ENCODE assay signal across 12 mouse cellular contexts in the genomic region with DNA sequence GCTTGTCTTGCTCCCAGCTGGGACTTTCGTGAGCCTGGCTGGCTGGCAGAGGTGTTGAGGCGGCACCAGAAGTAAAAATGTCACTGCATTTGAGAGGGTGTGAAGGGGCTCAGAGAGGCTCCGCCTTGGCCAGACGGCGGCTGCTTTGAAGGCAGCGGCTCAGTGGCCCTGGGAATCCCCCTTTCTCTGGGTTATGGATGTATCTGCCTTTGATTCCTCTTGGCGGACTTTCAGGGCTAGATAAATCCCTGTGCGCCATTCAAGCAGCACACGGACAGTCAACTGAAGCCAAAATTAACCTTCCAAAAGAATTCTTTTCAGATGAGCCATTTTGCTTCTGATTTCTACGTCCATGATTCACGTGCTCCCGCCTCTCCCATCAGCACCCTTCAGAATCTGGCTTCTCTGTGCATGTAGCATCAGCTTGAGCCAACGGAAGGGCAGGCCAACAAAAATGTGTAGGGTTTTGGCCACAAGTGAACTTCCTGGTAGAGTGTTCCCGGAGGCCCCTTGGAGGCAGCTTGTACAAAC. TPM values are rescaled to one million over a fixed set of nuclear protein-coding genes. Genes with fewer than 3 reads are reported as not detected.
DNase-seq lines count a peak whose midpoint lies in the region; ATAC-seq lines count a peak whose summit lies in the region.
"Had no signal": no experiment of that assay in that cellular context is flagged by ENCODE, and none has a peak within 500 bp of the region (broad histone marks: within the 10 kb centered on the region; RNA-seq: fewer than 3 reads in every experiment).

No protein-coding gene starts in this region.

- WGBS in heart, embryonic 16.5 days, result 16% methylated on average over 14 of the region's 14 CpGs
- 69% methylated on average over 14 of the region's 14 CpGs for WGBS in embryonic facial prominence, embryonic 10.5 days
- 65% methylated on average over 14 of the region's 14 CpGs for WGBS in hindbrain, embryonic 12.5 days

- no peak overlapping the region for H3K4me3 ChIP-seq in heart, embryonic 16.5 days (ENCODE audit: low read length)
- no peak overlapping the region for H3K4me3 ChIP-seq in embryonic facial prominence, embryonic 10.5 days
- no peak overlapping the region for H3K4me3 ChIP-seq in hindbrain, embryonic 12.5 days
- H3K4me3 ChIP-seq: lung, embryonic 15.5 days had no signal

- H3K27ac ChIP-seq in heart, embryonic 16.5 days (ENCODE audit: low read length), result peak overlapping the region; percentile 40; the same call in 1 of the 2 replicates
- 0 out of 2 replicates have a peak overlapping the region, but pooled peaks have one; percentile 11 for H3K27ac ChIP-seq in embryonic facial prominence, embryonic 10.5 days (replicated peaks)
- no peak overlapping the region for H3K27ac ChIP-seq in hindbrain, embryonic 12.5 days
- H3K27ac ChIP-seq: lung, embryonic 15.5 days had no signal

- peak; percentile 62 for ATAC-seq in heart, embryonic 16.5 days (replicated peaks; ENCODE audit: extremely low read depth, insufficient read depth, low FRiP score)
- ATAC-seq in hindbrain, embryonic 12.5 days (ENCODE audit: low FRiP score), result no peak
- ATAC-seq: hindbrain, embryonic 16.5 days; midbrain, embryonic 16.5 days had no signal

- peak overlapping the region; percentile 31 for H3K4me2 ChIP-seq in heart, embryonic 16.5 days (ENCODE audit: low read depth, low read length)
- no peak overlapping the region for H3K4me2 ChIP-seq in hindbrain, embryonic 12.5 days (replicated peaks)
- H3K4me2 ChIP-seq: lung, embryonic 15.5 days had no signal

- H3K36me3 ChIP-seq in heart, embryonic 16.5 days (ENCODE audit: control insufficient read depth, insufficient read depth), result no peaks in the 10 kb centered on the region
- no peaks in the 10 kb centered on the region for H3K36me3 ChIP-seq in embryonic facial prominence, embryonic 10.5 days (replicated peaks)
- no peaks in the 10 kb centered on the region for H3K36me3 ChIP-seq in hindbrain, embryonic 12.5 days
- H3K36me3 ChIP-seq: lung, embryonic 15.5 days had no signal

- no peaks in the 10 kb centered on the region for H3K9me3 ChIP-seq in heart, embryonic 16.5 days (replicated peaks; ENCODE audit: control insufficient read depth, low read length)
- no peaks in the 10 kb centered on the region for H3K9me3 ChIP-seq in embryonic facial prominence, embryonic 10.5 days
- no peaks in the 10 kb centered on the region for H3K9me3 ChIP-seq in hindbrain, embryonic 12.5 days (replicated peaks)
- H3K9me3 ChIP-seq: lung, embryonic 15.5 days had no signal

- DNase-seq in adrenal gland, adult (ENCODE audit: inconsistent age in 2 of 2, low spot score in 1 of 2), result peak; percentile 46 to 72
- DNase-seq in adrenal gland, adult 18-20 months (ENCODE audit: low spot score in 2 of 2), result no peak
- DNase-seq in heart, adult 9 months (ENCODE audit: low spot score in 2 of 2), result no peak
- DNase-seq in 3T3-L1 (ENCODE audit: low read depth, low spot score), result peak; percentile 38
- no peak for DNase-seq in embryonic facial prominence, embryonic 10.5 days (ENCODE audit: low spot score)
- no peak for DNase-seq in urinary bladder, postnatal 36 days (ENCODE audit: low spot score in 2 of 2)
- DNase-seq: thymus, postnatal 4 days had no signal

- H3K9ac ChIP-seq in heart, embryonic 16.5 days (ENCODE audit: low read length), result no peak overlapping the region
- H3K9ac ChIP-seq in hindbrain, embryonic 12.5 days, result no peak overlapping the region
- H3K9ac ChIP-seq: lung, embryonic 15.5 days had no signal

- H3K4me1 ChIP-seq in heart, embryonic 16.5 days (ENCODE audit: control insufficient read depth, insufficient read depth, low read length), result peaks cover 14% of the 10 kb centered on the region
- H3K4me1 ChIP-seq in embryonic facial prominence, embryonic 10.5 days, result peaks cover 65% of the 10 kb centered on the region
- H3K4me1 ChIP-seq in hindbrain, embryonic 12.5 days, result peaks cover 18% of the 10 kb centered on the region; the same call in 1 of the 2 replicates

- peaks cover 2% of the 10 kb centered on the region; the same call in 1 of the 2 replicates for H3K27me3 ChIP-seq in heart, embryonic 16.5 days (ENCODE audit: control insufficient read depth, insufficient read depth, low read length)
- H3K27me3 ChIP-seq in embryonic facial prominence, embryonic 10.5 days (replicated peaks; ENCODE audit: low read depth, poor library complexity, severe bottlenecking), result no peaks in the 10 kb centered on the region
- H3K27me3 ChIP-seq in hindbrain, embryonic 12.5 days, result no peaks in the 10 kb centered on the region
- H3K27me3 ChIP-seq: lung, embryonic 15.5 days had no signal

RNA-seq across cellular contexts. Expression of gene Phykpl, which starts 57.9 kb away (rescaled TPM):
- total RNA-seq in adrenal gland, adult 18-20 months (2021), result 10 to 100 TPM; 20.9 to 24.6 TPM
- polyA plus RNA-seq in heart, embryonic 16.5 days (2015; fragmentation: Nextera tagmentation; extraction: Ambion mirVana), result 15.0 TPM in 2 replicates
- 15.9 and 17.6 TPM in 2 replicates for polyA plus RNA-seq in embryonic facial prominence, embryonic 10.5 days (2016; fragmentation: Nextera tagmentation; extraction: Ambion mirVana)
- polyA plus RNA-seq in hindbrain, embryonic 12.5 days (2016; fragmentation: Nextera tagmentation; extraction: Ambion mirVana), result 14.0 and 16.0 TPM in 2 replicates

Comparison
In these comparisons a context has a peak if more than half of its experiments do, and no peak if none do; other contexts are left out.
1. DNase-seq: peak in adrenal gland, adult (2 of 2) and 3T3-L1 (single experiment); none in adrenal gland, adult 18-20 months (0 of 2), heart, adult 9 months (0 of 2), embryonic facial prominence, embryonic 10.5 days (single experiment) and urinary bladder, postnatal 36 days (0 of 2).